Mouse (Mus musculus) heart, embryonic 11.5 days (tissue): ENCODE data around the gene Brd4. TPM values are rescaled to one million over a fixed set of nuclear protein-coding genes. Genes with fewer than 3 reads are reported as not detected.

Source experiments
- ATAC-seq: fragments of 200-750 bp; cut with Nextera tagmentation; replicated peaks from 2 replicates; pipeline ENCODE4 v1.8.0; 2017; ENCODE audit warnings: moderate library complexity; ENCODE audit not compliant: insufficient number of reproducible peaks, low FRiP score, low TSS enrichment
- H3K27ac ChIP-seq: fragments of 300-500 bp; sonication (generic); 2 replicates; pipeline ENCODE4 v1.5.1; 2014; ENCODE audit warnings: mild to moderate bottlenecking, low read depth, low read length
- H3K27me3 ChIP-seq: fragments of 300-500 bp; sonication (generic); 2 replicates; pipeline ENCODE4 v1.6.1; 2014; ENCODE audit warnings: mild to moderate bottlenecking, low read length, mixed read lengths; ENCODE audit not compliant: control insufficient read depth, insufficient read depth
- H3K36me3 ChIP-seq: fragments of 300-500 bp; sonication (generic); 2 replicates; pipeline ENCODE4 v1.6.1; 2014; ENCODE audit warnings: mild to moderate bottlenecking, low read length, moderate library complexity, mixed read lengths; ENCODE audit not compliant: control insufficient read depth, insufficient read depth
- H3K4me1 ChIP-seq: fragments of 300-500 bp; sonication (generic); 2 replicates; pipeline ENCODE4 v1.6.1; 2014; ENCODE audit warnings: low read length; ENCODE audit not compliant: control insufficient read depth, insufficient read depth
- H3K4me2 ChIP-seq: fragments of 300-500 bp; sonication (generic); 2 replicates; pipeline ENCODE4 v1.6.1; 2014; ENCODE audit warnings: mild to moderate bottlenecking, moderate library complexity
- H3K4me3 ChIP-seq: fragments of 300-500 bp; sonication (generic); 2 replicates; pipeline ENCODE4 v1.5.1; 2014; ENCODE audit warnings: low read depth, low read length
- H3K9ac ChIP-seq: fragments of 300-500 bp; sonication (generic); 2 replicates; pipeline ENCODE4 v1.6.1; 2014; ENCODE audit warnings: mild to moderate bottlenecking, low read depth, low read length, moderate library complexity
- H3K9me3 ChIP-seq: fragments of 300-500 bp; sonication (generic); replicated peaks from 2 replicates; pipeline ENCODE4 v1.6.1; 2016; ENCODE audit warnings: low read length; ENCODE audit not compliant: control insufficient read depth
- WGBS: fragments of 180-500 bp; shearing (Covaris S2); extraction: QIAGEN DNeasy Blood & Tissue Kit; methylation state at CpG from one replicate; pipeline ENCODE4 v1.1.7; 2014; ENCODE audit not compliant: insufficient replicate concordance; 5-methylcytosine and 5-hydroxymethylcytosine counted together
- polyA plus RNA-seq: library from polyadenylated mRNA; unstranded; fragments of >200 nt; fragmentation: Nextera tagmentation; extraction: Ambion mirVana; gene quantifications from 2 replicates; pipeline ENCODE4 v1.2.1, GENCODE M21; 2014

Brd4 gene
- polyA plus RNA-seq, 1 experiment from 2014 or later: 76.2 TPM

DNA sequence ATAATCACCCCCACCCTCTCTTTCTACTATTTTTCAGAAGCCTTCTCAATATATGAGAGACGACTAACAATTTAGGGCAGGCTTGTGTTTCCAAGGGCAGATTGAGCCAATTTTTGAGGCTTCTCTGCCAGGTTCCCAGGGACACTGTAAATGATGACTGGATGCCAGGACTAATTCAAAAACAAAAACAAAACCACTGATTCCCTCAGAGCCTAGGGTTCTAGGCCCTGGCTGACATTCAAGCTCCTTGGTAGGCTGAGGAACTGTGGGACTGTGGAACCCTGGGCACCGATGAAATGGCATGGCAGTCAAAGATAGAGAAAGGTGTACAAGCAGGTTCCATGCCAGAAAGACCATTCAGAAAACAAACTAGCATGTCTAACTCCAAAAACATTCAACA is 31.3 kb downstream of the Brd4 start:
- 91% methylated on average over 2 of the region's 2 CpGs for WGBS
- Histone ChIP-seq H3K4me2 (no peak overlapping the region), H3K4me3 (no peak overlapping the region), H3K27me3 (no peaks in the 10 kb centered on the region), H3K9ac (no peak overlapping the region), H3K36me3 (peaks cover 5% of the 10 kb centered on the region; the same call in 1 of the 2 replicates), H3K9me3 (no peaks in the 10 kb centered on the region), H3K4me1 (peaks cover 16% of the 10 kb centered on the region), H3K27ac (no peak overlapping the region)
- ATAC-seq: no peak

DNA sequence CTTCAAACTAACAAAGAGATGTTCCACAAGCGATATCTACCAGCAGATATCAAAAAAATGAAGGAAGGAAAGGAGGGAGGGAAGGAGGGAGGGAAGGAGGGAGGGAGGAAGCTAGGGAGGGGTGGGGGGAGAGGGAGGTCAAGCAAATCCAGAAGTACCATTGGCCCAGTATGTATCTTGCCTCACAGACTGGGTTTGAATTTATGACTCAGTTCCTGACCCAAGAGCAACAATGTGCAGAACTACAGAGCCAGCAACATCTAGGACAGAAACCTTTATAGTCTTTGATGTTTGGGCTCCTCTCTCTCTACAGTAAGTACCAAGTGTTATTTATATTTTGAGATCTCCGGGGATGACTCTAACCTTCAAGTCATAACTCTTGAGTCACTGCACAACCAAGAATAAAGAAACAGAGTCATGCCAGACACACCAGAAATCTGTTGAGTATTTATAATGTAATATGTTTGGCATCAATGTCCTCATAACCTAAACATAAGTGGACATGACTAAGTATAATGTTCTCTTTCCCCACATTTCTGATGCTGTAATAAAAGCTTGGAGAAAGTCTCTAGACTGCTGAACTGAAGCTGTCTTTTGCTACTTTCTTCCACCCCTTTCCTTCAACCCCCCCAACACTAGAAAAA is 32.6 kb downstream of the Brd4 start:
- 74% methylated on average over 2 of the region's 2 CpGs for WGBS
- Histone ChIP-seq H3K36me3 (peaks cover 5% of the 10 kb centered on the region; the same call in 1 of the 2 replicates), H3K27ac (no peak overlapping the region), H3K9me3 (no peaks in the 10 kb centered on the region), H3K4me3 (no peak overlapping the region), H3K4me2 (no peak overlapping the region), H3K4me1 (peaks cover 5% of the 10 kb centered on the region), H3K9ac (no peak overlapping the region), H3K27me3 (no peaks in the 10 kb centered on the region)
- no peak for ATAC-seq

DNA sequence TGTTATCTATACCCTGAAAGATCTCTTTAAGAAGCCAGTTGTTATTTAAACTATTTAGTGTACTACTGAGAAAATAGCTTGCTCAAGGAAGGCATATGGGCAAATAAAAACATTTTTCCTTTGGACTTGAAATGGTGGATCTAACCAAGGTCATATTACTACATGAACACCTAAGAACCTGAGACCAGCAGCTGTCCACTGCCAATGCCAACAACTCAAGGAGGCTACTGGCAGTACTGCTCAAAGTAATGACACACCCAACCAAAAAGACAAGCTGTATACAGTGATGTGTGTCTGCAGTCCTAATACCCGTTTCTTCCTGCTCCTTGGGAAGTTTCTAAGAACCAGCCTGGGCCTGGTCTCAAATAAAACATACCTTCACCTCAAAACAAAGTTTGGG is 34.5 kb downstream of the Brd4 start:
- H3K27ac ChIP-seq: no peak overlapping the region
- no peak overlapping the region for H3K4me3 ChIP-seq
- H3K9me3 ChIP-seq: no peaks in the 10 kb centered on the region
- no peak for ATAC-seq
- no peaks in the 10 kb centered on the region for H3K4me1 ChIP-seq
- no peak overlapping the region for H3K9ac ChIP-seq
- 85% methylated on average over 1 of the region's 1 CpGs for WGBS
- H3K27me3 ChIP-seq: no peaks in the 10 kb centered on the region
- H3K4me2 ChIP-seq: no peak overlapping the region
- peaks cover 5% of the 10 kb centered on the region; the same call in 1 of the 2 replicates for H3K36me3 ChIP-seq

DNA sequence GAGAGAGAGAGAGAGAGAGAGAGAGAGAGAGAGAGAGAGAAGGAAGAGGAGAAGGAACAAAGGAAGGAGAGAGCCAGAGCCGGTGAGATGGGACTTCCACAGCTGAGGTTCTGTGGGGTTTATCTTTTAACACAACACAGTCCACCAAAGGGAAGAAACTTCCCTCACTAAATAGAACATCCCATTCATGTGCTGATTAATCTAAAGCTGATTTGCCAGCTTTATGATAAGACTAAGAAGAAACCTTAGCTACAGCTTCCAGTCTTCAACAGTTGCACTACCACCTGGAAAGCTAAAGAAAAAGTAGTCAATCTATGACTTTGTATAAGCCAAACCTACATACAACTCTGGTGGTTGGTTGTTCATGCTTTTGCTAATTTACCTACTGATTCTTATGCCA is 36.3 kb downstream of the Brd4 start:
- Histone ChIP-seq H3K27ac (no peak overlapping the region), H3K9me3 (no peaks in the 10 kb centered on the region), H3K4me1 (no peaks in the 10 kb centered on the region), H3K36me3 (peaks cover 5% of the 10 kb centered on the region; the same call in 1 of the 2 replicates), H3K27me3 (no peaks in the 10 kb centered on the region), H3K9ac (no peak overlapping the region), H3K4me3 (no peak overlapping the region), H3K4me2 (no peak overlapping the region)
- 71% methylated on average over 1 of the region's 1 CpGs for WGBS
- no peak for ATAC-seq

DNA sequence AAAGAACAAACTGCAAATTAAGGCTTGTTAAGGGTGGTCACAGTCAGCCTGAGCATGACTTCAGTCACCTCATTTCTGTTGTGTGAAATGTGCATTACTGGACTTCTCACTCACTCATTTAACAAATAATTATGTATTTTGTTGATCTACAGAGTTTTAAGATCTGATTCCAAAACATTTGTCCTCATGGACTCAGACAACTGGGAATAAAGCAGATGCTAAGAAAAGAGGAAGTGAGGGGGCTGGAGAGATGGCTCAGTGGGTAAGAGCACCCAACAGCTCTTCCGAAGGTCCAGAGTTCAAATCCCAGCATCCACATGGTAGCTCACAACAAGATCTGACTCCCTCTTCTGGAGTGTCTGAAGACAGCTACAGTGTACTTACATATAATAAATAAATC is 36.9 kb downstream of the Brd4 start:
- Histone ChIP-seq H3K36me3 (peaks cover 5% of the 10 kb centered on the region; the same call in 1 of the 2 replicates), H3K4me1 (no peaks in the 10 kb centered on the region), H3K9ac (no peak overlapping the region), H3K27ac (no peak overlapping the region), H3K4me3 (no peak overlapping the region), H3K9me3 (no peaks in the 10 kb centered on the region), H3K27me3 (no peaks in the 10 kb centered on the region), H3K4me2 (no peak overlapping the region)
- no peak for ATAC-seq
- 94% methylated on average over 1 of the region's 1 CpGs for WGBS

DNA sequence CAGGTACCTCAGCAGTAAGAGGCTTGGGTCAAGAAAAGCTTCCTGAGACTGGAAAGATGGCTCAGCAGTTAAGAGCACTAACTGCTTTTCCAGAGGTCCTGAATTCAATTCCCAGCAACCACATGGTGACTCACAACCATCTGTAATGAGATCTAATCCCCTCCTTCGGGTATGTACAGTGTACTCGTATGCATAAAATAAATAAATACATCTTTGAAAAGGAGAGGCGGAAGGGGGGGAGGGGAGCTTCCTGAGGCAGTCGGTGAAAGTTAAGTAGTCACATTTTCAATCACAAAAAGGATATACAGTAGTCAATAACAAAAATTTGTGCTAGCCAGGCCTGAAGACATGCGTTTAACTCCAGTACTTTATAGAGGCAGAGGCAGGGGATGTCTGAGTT is 38.4 kb downstream of the Brd4 start:
- ATAC-seq: no peak
- Histone ChIP-seq H3K4me1 (peaks cover 4% of the 10 kb centered on the region; the same call in 1 of the 2 replicates), H3K36me3 (peaks cover 5% of the 10 kb centered on the region; the same call in 1 of the 2 replicates), H3K9me3 (no peaks in the 10 kb centered on the region), H3K9ac (no peak overlapping the region), H3K27me3 (no peaks in the 10 kb centered on the region), H3K27ac (no peak overlapping the region), H3K4me2 (no peak overlapping the region), H3K4me3 (no peak overlapping the region)
- 71% methylated on average over 5 of the region's 5 CpGs for WGBS

DNA sequence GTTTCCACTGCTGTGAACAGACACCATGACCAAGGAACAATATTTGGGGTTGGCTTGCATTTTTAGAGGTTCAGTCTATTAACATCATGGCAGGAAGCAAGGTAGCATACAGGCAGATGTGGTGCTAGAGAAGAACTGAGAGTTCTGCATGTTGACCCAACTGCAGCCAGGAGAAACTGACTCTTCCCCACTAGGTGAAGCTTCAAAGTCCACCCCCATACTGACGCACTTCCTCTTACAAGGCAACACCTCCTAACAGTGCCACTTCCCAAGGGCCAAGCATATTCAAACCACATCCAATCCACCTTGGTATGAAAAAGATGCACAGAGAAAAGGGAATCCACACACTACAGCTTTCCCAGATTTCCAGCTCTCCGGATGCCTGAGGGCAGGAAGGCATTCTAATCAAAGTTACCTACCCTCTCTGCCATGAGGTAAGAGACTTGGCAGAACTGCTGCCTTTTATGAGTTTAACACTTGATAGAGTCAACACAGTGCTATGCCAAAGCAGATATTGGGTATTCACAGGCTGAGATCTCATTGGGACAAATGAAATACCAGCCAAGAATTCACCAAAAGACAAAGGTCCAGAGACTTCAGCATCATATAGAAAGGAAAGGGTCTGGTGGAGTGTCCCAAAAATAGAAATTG is 43.5 kb downstream of the Brd4 start:
- peaks cover 15% of the 10 kb centered on the region for H3K4me1 ChIP-seq
- H3K4me3 ChIP-seq: no peak overlapping the region
- no peak overlapping the region for H3K9ac ChIP-seq
- no peak overlapping the region for H3K4me2 ChIP-seq
- WGBS: 83% methylated on average over 2 of the region's 2 CpGs
- H3K27ac ChIP-seq: no peak overlapping the region
- no peaks in the 10 kb centered on the region; the same call in 1 of the 2 replicates for H3K36me3 ChIP-seq
- no peaks in the 10 kb centered on the region for H3K9me3 ChIP-seq
- no peak for ATAC-seq
- H3K27me3 ChIP-seq: no peaks in the 10 kb centered on the region

DNA sequence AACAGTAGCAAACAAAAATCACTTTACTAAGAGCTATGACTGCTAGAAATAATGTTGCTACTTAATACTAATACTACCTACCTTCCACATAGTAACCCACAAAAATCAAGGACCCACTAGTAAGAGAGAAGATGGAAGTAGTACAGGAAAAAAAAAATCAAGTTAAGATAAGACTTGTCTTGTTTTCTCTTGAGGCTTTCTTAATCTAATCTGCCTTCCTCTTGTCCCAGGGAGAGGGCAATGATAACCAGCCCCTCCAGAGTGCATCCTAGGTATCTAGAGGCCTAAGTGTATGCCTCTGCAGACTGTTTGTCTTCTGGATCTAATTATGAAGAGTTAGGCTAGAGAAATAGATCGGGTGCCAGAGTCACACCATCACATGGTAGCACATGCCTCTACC is 45.9 kb downstream of the Brd4 start:
- 31% methylated on average over 1 of the region's 1 CpGs for WGBS
- Histone ChIP-seq H3K4me1 (peaks cover 21% of the 10 kb centered on the region), H3K4me3 (no peak overlapping the region), H3K36me3 (no peaks in the 10 kb centered on the region; the same call in 1 of the 2 replicates), H3K27me3 (no peaks in the 10 kb centered on the region), H3K9ac (no peak overlapping the region), H3K4me2 (no peak overlapping the region), H3K27ac (no peak overlapping the region), H3K9me3 (no peaks in the 10 kb centered on the region)
- ATAC-seq: no peak
